Mouse (Mus musculus) bone marrow, adult 2 months (tissue): ENCODE results near the gene Klhl10. TPM values are rescaled to one million over a fixed set of nuclear protein-coding genes. Genes with fewer than 3 reads are reported as not detected.

Experiments
- H3K27ac ChIP-seq: fragments of 200-500 bp; 2 replicates; pipeline ENCODE4 v1.5.1; 2012; ENCODE audit warnings: low read depth, mild to moderate bottlenecking, control low read depth, inconsistent platforms, low read length; ENCODE audit not compliant: control insufficient read depth, poor library complexity, insufficient read depth
- H3K4me1 ChIP-seq: fragments of 200-500 bp; 2 replicates; pipeline ENCODE4 v1.6.1; 2011; ENCODE audit warnings: low read length; ENCODE audit not compliant: control insufficient read depth, insufficient read depth
- H3K4me3 ChIP-seq: fragments of 200-500 bp; replicated peaks from 2 replicates; pipeline ENCODE3; 2011; ENCODE audit warnings: mild to moderate bottlenecking, low read depth, low read length, control low read depth; ENCODE audit not compliant: control insufficient read depth
- CTCF ChIP-seq: fragments of 200-500 bp; IDR thresholded peaks from 2 replicates; pipeline ENCODE4 v1.5.1; 2011; ENCODE audit warnings: low read length, control low read depth; ENCODE audit not compliant: control insufficient read depth, insufficient read depth
- POLR2A ChIP-seq: fragments of 200-500 bp; IDR thresholded peaks from 2 replicates; pipeline ENCODE4 v1.6.1; 2011; ENCODE audit warnings: low read depth, mild to moderate bottlenecking, control low read depth, low read length, borderline replicate concordance; ENCODE audit not compliant: control insufficient read depth
- WGBS: fragments of 180-500 bp; shearing (Covaris S2); methylation state at CpG from one replicate; pipeline ENCODE4 v1.1.7; 2018; 5-methylcytosine and 5-hydroxymethylcytosine counted together
- polyA plus RNA-seq: library from polyadenylated mRNA; stranded (reverse); fragments of >200 nt; gene quantifications from 2 replicates; pipeline ENCODE4 v1.2.4, GENCODE M21; 2011; ENCODE audit warnings: low replicate concordance; ENCODE audit not compliant: missing spikeins, insufficient read depth, insufficient read length

Klhl10 gene
- polyA plus RNA-seq, 1 experiment: not detected

DNA sequence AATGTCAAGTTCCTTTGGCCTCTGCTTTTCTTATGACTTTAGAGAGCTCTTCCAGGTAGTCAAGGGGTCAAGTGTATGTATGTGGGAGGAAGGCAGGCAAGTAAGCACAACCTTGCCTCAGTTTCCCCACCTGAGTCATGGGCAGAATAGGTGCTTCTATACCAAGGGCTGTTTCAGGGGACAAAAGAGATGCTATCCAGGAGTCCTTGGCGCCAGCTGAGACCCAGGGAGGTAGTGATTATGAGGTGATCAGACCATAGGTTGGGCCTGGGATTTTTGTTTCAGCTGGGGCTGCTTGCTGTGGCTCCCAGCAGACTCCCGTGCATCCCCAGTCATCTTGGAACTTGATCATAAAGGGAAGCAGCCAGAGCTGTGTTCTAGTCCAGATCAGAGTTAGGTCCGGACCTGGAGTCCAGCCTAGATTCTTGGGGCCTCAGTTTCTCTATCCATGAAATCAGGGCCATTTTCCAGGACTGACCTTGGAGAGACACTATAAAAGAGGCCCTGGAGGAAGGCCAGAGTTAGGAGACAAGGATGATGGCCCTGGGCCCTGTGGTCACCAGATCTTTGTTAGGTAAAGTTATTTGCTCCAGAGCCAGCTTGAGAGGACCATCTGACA is 37.2 kb upstream of the Klhl10 start:
- Histone ChIP-seq H3K4me1 (no peaks in the 10 kb centered on the region), H3K4me3 (no peak overlapping the region), H3K27ac (no peak overlapping the region)
- WGBS: 78% methylated on average over 3 of the region's 3 CpGs
- TF ChIP-seq CTCF (no peak), POLR2A (no peak)

DNA sequence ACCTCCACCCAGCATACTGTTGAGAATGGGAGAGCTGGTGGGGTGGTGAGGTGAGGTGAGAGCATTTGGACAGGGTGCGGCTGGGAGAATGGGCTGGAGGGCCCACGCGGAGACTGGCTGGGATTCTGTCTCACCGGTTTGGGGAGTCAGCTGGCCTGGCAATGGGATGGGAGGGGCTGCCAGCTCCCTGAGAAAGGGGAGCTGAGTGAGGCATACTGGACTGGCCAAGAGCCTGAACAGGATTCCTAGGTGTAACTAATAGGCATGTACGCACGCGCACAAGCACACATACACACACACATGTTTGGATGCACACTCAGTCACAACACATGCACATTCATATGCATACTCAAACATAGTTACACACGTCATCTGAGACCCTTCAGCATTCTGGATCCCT is 35.4 kb upstream of the Klhl10 start:
- H3K4me3 ChIP-seq: no peak overlapping the region
- TF ChIP-seq POLR2A (no peak), CTCF (no peak)
- 87% methylated on average over 8 of the region's 8 CpGs for WGBS
- H3K4me1 ChIP-seq: no peaks in the 10 kb centered on the region
- no peak overlapping the region for H3K27ac ChIP-seq

DNA sequence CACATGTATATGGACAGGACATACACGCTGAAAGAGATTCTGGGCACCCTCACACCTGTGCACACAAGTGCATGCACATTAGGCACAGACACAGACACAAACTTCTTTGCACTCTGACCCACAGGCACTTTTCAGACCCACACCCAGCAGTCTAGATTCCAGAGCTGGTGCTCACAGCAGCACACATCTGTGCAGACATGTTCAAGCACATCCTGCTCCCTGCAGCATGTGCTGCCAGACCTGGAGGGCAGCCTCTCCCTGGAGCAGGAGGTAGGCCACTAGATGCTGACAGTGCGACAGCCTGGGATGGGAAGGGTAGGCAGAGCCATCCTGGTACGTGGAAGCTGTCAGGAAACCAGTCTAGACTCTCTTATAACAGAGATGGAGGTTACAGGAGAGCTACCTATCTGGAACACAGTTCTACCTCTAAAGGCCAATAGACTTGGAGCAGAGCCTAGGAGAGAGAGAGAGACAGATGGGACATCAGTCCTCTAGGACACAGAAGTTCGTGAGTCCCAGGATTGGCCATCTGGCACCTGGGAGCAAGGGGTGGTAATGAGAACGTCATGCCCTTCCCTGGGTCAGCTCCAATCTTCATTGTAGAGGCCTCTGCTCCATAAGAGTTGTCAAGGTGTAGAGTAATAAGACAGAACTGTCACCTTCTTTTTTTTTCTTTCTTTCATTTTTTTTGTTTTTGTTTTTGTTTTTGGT is 34.6 kb upstream of the Klhl10 start:
- no peak overlapping the region for H3K27ac ChIP-seq
- no peak overlapping the region for H3K4me3 ChIP-seq
- H3K4me1 ChIP-seq: no peaks in the 10 kb centered on the region
- 79% methylated on average over 5 of the region's 5 CpGs for WGBS
- TF ChIP-seq POLR2A: no peak
- TF ChIP-seq CTCF: no peak

DNA sequence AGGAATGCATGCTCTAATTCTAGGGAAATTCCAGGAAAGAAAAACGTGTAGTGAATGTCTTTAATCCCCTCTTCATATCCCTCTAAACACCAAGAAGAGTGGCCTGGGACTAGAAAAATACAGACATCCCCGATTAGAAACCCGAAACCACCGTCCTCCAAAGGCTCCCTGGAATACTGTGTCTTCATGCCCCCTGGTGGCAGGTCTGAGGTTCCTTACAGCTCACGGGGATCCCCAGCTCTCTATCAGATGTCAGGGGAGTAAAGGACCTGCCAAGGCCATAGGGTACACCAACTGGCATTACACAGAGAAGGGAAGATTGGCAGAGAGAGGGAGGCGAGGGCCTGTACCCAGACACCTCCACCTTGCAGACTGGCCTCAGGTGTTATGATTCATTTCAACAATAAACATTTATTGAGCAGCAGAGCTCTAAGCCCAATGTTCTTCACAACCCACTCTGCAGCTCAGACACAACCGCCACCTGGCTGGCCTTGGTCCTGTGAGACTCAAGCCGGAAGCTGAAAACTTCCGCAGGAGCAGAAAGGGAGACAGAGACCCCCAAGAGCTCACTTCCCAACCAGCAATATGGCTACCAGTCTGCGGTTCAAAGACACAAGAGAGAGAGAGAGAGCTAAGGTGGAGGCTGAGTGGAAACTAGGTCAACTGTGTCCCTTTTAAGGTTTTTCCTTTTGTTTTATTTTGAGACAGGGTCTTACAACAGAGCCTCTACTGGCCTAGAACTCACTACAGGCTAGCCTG is 33.5 kb upstream of the Klhl10 start:
- WGBS: 36% methylated on average over 10 of the region's 10 CpGs
- TF ChIP-seq CTCF (peak; percentile 56), POLR2A (no peak)
- H3K4me1 ChIP-seq: no peaks in the 10 kb centered on the region
- no peak overlapping the region for H3K4me3 ChIP-seq
- H3K27ac ChIP-seq: no peak overlapping the region

DNA sequence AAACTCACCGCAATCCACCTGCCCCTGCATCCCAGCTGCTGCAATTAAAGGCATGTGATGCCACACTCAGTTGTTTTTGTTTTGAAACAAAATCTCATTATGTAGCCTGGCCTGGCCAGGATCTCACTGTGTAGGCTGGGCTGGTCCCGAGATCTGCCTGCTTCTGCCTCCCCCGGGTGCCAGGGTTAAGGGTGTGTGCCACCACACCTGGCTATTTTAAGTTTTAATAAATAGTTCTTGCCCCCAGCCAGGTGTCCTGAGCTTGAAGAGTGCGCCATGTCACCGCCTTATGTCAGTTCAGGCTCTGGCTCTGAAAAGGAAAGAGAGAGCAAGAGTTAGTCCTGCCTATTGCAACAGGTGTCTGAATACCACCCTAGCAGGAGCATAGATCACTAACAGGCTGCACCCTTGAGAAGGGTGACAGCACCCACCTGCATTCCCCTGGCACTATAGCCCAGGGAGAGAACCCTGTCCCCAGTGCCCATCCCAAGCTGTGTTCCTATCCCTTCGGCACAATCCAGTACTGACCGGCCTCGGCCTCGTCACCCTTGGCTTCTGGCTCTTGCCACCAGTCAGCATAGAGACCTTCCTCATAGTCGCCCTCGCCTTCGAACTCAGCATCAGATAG is 32.8 kb upstream of the Klhl10 start:
- TF ChIP-seq POLR2A: no peak
- TF ChIP-seq CTCF: no peak
- H3K27ac ChIP-seq: no peak overlapping the region
- H3K4me1 ChIP-seq: no peaks in the 10 kb centered on the region
- no peak overlapping the region for H3K4me3 ChIP-seq
- 88% methylated on average over 12 of the region's 12 CpGs for WGBS

DNA sequence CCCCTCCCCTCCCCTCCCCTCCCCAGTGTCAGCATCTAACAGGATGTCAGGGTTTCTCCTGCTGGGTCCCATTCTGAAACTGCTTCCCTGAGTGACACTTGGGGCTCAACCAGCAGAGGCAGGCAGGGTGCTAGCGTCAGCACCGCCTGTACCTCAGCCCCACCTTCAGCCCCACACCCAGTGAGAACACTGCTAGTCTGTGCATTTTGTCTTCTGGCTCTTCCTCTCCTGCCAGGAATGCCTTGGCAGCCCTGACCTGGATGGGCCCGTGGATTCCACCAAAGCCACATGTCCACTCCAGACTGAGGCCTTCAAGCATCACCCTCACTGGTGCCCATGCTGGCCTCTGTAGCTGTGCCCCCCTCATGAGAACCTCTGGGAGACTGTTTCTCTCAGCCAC is 32.0 kb upstream of the Klhl10 start:
- Histone ChIP-seq H3K27ac (no peak overlapping the region), H3K4me3 (no peak overlapping the region), H3K4me1 (no peaks in the 10 kb centered on the region)
- 87% methylated on average over 3 of the region's 3 CpGs for WGBS
- no peak for TF ChIP-seq CTCF
- no peak for TF ChIP-seq POLR2A

DNA sequence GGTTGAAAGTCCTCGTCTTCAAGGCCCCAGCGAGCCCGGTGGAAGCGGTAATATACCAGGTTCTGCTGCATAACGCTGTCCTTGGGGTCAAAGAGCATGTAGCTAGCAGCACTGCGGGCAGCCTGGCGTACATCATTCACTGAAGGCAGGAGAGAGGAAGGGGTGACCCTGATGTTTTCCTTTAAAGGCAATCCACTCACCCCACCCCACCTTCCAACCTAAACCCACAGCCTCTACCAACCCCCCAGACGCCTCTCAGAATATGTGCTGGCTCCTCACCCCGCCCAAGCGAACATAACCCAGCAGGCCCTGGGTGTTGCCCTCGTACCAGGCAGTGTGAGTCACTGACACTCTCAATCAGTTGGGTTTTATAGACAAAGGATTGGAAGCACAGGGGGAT is 30.0 kb upstream of the Klhl10 start:
- H3K4me1 ChIP-seq: no peaks in the 10 kb centered on the region
- TF ChIP-seq POLR2A: no peak
- no peak for TF ChIP-seq CTCF
- WGBS: 36% methylated on average over 11 of the region's 11 CpGs
- H3K27ac ChIP-seq: no peak overlapping the region
- no peak overlapping the region for H3K4me3 ChIP-seq

DNA sequence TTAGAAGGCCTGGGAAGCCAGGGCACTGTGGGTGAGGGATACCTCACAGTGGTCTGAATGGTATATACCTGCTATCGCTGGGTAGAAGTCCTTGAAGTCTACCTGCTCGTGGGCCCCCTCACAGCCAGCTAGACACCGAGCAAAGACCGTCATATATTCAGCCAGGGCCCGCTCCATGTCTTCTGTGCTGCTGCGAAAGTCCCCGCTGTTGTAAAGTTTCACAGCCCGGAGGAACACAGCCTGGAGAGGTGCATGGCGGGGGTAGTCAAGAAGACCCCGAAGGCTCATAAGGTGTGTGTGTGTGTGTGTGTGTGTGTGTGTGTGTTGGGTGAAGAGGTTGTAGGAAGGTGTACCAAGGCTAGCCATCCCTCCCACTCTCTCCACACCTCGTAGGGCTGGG is 28.2 kb upstream of the Klhl10 start:
- Histone ChIP-seq H3K4me1 (no peaks in the 10 kb centered on the region), H3K27ac (no peak overlapping the region; the same call in 1 of the 2 replicates), H3K4me3 (no peak overlapping the region)
- 86% methylated on average over 11 of the region's 11 CpGs for WGBS
- TF ChIP-seq CTCF (no peak), POLR2A (no peak)
